Mouse (Mus musculus): ENCODE data around the gene Fgf12.

Fgf12 gene

DNA sequence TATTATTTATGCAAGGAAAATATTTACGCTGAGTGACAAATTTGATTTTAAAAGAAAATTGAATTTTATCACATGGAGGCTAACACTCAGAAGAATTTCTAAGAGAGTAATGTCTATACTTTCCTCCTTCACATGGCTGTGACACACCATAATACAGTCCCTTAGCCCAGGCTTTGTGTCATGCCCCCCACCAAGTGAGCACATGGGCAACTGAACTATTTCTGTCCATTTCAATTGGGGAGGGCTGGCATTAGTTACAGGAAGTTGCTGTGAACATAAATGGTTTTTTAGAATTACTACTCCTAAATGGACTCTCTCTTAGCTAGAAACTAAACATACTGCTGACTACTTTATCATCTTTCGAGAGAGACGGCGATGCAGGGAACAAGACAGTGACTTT is 276.2 kb downstream of the Fgf12 start:
- DNase-seq (ENCODE audit: low spot score in 2 of 2): no peak

DNA sequence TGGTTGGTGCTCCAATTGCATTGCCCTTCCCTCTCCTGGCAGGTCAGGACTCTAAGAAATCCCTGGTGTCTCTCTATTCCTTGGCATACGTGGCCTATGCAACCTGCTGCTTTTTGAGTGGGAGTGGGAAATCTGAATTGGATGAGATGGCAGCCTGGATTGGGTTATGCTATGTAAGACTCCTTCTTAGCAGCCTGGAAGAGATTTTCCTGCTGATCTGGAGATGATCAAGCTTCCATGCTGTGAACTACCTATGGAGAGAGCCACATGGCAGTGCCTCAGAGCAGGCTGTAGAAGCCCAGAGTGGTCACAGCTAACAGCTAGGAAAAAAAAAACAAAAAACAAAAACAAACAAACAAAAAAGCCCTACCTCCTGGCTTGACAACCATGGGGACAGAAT is 277.3 kb downstream of the Fgf12 start:
- DNase-seq (ENCODE audit: low spot score in 2 of 2): no peak

DNA sequence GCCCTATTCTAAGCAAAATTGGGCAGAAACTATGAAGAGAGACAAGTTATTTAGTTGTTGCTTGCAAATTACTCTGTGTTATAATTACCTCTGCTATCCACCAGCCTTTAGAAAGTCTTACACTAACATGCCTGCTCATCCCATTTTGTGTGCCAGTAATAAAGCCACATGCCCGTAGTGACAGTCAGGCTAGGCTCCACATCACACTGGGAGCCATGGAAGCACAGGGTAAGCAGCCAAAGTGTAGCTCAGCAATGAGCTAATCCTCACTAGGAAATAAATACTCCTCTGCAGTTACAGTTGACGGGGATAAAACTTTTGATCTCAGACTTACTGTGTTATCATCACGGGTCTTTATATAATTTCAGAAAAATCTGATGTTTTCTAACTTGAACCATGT is 298.0 kb downstream of the Fgf12 start:
- DNase-seq (ENCODE audit: low spot score in 2 of 2): no peak

DNA sequence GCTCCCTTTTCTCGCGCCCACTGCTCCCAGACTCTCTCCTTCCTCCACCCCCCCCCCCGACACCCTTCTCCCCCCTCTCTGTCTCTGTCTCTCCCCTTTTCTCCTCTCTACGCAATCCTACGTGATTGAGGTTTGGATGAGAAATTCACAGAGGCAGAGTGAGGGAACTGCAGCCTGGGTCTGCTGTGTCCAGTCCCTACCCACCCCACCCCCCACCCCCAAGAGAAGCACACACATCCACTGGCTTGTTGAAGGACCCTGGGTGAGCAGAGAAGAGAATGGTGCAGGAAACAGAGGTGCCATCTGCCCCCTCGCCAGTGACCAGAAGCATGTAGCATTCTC is 305.8 kb downstream of the Fgf12 start:
- DNase-seq (ENCODE audit: low spot score in 2 of 2): no peak

DNA sequence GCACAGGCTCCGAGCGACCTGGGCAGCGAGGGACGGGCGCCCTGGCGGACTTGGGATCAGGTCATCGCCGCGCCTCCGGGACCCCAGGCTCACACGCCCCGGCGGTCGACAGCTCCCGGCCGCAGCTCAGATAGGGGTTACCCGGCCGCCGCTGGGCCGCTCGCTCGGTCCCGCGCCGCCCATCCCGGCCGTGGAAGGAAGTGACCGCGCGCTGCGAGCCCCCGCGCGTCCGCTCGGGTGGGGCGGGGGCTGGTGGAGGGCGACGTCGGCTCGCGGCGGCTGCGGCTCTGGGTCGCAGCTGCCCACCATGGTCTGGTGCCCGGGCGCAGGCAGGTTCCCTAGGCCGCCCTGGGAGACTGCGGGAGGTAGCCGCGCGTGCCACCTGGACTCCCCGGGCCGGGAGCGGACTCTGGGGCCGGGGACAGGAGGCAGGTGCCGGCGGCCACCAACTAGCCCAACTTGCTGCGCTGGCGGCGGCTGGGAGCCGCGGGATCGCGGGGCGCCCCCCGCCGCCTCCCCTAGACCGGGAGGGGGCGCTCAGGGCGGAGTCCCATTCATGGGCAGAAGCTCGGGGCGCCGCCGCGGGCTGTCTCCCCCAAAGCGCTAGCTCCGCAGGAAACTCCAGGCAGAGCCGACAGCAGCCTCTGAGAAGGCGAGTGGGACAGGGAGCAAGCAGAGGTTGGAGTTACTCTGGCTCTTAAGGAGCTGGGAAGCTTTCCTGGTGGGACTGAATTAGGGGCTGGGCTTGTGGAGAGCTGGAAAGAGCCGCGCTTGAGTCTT is 306.3 kb downstream of the Fgf12 start:
- peak; percentile 55 to 57 for DNase-seq (ENCODE audit: low spot score in 2 of 2)

DNA sequence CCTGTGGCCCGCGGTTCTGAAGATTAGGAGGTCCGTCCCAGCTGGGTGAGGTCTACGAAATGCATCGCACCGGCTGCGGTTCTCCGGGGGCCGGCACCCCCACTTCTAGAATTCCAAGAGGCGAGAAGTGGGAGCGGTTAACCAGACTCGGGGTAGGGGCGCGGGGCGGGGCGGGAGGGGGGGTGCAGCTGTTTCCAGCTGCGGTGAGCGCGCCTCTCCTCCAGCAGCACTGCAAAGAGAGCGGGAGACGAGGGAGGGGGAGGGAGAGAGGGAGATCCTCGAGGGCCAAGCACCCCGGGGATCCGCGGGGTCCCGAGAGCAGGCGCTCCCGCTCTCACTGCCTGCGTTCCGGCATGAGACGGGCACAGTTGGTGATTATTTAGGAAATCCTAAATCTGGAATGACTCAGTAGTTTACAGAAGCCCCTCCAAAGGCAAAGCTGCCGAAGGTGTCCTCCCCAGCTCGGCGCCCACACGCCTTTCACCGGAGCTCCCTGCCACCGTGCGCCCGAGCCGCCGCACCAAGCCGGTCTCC is 307.0 kb downstream of the Fgf12 start:
- DNase-seq (ENCODE audit: low spot score in 2 of 2): peak; percentile 47 to 49

DNA sequence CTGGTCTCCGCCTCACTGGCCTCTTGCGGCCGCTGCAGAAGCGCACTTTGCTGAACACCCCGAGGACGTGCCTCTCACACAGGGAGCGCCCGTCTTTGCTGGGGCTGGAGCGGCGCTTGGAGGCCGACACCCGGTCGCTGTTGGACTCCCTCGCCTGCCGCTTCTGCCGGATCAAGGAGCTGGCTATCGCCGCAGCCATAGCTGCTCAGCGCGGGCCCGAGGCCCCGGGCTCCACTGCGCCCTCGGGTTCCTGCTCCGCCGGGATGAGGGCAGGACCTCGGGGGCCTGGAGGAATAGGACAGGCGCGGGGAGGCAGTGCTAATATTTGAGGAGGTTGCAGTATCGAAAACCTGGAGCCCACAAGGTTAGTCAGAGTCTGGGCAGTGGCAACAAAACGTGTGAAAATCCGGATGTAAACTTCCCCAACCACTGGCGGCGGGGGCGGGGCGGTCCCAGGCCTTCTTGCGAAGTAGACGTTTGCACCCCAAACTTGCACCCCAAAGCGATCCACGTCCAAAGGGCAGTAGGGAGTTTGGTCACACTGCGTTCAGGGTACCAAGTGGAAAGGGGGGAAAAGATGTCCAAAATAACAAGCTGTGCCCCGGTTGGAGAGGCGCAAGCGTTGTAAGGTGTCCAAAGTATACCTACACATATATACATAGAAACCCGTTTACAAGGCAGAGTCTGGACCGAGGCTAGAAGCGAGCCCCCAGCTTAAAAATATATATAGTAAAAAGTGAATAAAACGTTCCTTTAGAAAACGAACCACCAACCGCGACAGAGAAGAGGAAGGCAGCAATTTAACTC is 307.7 kb downstream of the Fgf12 start:
- DNase-seq (ENCODE audit: low spot score in 2 of 2): peak; percentile 37 to 50

DNA sequence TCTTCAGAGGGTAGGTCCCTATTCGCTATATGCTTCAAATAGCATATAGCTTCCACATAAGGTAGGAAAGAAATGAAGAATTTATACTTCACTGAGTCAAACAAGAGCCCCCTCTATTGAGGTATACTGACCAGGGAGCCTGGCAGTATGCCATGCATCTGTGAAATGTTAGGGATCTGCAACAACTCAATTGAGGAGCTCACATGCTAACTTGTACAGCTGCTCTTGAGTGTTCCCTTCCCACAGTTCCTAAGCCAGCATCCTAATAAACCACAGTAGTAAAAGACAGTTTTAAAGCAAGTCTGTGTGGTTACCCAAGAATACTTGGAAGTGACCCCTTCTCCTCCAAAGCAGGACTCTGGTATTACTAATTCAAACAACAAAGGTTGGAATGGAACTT is 331.3 kb downstream of the Fgf12 start:
- DNase-seq (ENCODE audit: low spot score in 2 of 2): no peak

DNA sequence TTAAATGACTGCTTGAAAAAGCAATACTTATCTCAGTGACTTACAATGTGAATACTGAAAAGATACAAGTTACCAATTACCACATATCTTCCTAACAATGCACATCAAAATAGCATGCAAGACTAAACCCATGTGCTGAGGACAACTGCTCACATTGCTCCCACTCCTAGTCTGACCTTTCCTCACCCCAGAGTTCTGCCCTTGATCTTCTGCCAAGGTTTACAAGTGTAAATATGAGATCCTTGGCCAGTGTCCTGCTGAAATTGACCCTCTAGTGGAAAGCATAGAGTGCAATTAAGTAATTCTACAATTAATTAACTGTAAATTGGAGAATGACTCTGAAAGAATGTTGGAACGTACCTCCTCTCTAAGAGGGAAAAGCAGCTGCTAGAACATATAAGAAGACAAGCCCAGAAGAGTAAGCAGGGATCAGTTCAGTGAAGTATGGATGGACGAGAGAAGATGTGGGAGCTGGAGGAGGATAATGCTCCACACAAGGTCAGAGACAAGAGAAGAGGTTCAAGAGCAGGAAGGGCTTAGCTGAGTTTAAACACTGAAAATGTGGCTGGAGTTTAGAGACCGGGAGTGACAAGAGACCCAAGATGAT is 333.1 kb downstream of the Fgf12 start:
- no peak for DNase-seq (ENCODE audit: low spot score in 2 of 2)

DNA sequence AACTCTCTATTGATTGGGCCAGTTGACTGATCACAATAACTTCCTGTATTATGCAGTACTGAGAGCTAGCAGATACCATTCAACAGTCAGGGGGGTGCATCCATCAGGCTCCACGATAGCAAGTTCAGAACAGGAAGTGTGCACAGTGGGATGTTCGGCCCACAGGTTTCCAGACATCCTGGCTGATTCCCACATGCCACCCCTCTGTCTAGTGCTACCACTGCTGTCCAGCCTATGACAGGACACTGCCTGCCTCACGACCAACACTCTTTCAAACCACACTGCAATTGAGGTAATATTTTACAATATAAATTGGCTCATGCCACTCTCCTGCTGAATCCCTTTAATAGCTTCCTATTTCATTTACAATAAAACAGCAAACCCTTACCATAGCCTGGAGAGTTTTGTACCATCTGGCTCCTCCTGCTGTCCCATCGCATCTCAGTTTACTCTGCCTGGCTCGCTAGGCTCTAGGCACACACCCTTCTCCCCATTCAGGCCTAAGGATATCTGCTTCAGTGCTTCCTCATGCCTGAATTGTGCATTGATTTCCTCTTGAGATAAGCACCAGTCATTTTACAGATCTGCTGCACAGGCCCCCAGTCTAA is 341.6 kb downstream of the Fgf12 start:
- DNase-seq (ENCODE audit: low spot score in 2 of 2): no peak

DNA sequence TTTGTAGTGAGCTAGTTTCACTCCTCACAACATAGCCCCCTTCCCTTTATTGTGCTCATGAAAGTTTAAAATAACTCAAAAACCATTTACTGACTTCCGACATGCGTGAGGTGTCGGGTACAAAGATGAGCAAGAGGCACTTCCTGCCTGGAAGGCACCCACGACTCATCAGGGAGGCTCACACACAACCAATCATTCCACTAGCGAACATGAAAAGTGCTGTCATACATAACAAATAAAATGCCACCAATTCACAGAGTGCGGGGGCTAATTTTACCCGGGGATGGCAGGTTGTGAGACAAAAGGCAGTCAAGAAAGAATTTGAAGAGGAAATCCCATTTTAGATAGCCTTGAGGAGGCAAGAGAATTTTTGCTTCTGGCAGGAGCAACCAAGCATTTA is 344.6 kb downstream of the Fgf12 start:
- DNase-seq (ENCODE audit: low spot score in 2 of 2): peak in 1 of 2 experiments; percentile 47

DNA sequence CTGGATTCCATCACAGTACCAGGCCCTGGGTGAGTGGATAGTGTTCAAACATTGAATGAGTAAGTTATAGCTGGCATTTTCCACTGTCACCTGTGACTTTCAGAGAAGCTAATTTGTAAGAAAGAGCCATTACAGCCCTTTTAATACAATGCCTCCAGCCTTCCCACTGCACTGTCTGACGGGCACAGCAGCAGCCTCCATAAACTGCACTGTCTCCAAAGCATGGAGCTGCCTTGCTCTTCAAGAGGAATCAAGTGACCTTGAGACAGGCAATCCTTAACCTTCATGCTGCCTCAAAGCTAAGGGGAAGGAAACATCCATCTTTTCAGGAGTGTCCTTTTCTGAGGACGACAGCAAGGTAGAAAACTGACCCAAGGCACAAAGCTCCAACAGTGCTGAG is 345.0 kb downstream of the Fgf12 start:
- no peak for DNase-seq (ENCODE audit: low spot score in 2 of 2)

DNA sequence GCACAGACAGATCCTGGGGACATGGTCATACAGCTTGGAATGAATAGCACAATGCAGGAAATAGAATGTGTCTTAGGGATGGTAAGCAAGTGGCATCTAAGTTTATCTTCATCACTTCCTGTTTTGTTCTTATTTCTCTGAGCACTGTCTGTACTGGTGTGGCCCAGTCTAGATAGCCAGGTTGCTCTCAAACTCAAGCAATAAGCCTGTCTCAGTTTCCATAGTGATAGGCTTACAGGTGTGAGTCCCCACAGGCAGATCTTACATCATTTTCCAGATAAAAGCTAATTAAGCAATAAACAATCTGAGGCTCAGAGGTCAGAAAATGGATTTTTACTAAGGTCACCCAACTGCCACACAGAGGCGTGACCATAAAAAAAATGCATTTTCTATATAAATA is 348.7 kb downstream of the Fgf12 start:
- no peak for DNase-seq (ENCODE audit: low spot score in 2 of 2)

DNA sequence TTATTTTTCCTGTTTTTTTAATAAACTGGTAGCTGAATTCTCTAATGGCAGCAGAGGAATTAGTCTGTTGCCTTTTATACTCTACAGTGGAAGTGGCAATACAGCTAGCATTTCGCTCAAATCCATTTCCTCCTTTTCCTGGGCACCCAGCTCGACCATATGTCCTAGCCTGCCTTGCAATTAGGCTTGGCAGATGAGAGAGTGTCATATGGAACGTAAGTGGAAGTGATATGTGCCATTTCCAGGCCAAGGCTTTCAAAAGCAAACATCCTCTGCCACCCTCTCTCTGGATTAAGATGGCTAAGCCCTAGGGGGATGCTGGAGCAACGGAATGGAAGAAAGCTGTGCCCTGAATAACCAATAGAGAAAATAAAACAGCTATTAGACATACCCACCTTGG is 350.2 kb downstream of the Fgf12 start:
- DNase-seq (ENCODE audit: low spot score in 2 of 2): no peak

DNA sequence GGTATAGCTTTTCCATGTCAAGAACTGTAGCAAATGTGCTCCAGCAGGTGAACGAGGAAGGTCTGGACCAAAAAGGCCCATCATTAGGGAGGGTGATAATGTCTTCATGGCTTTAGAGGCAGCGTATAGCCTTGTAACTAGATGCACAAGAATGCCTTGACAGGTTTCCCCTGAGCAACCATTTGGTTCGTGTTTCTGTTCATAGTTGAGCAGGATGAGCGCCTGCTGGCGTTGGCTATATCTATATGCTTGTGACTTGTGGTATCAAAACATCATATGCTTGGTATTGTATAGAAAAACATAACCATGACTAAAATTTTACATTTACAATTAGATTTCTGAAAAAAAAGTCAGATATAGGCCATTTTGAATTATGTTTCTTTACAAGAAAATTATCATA is 361.6 kb downstream of the Fgf12 start:
- DNase-seq (ENCODE audit: low spot score in 2 of 2): no peak

DNA sequence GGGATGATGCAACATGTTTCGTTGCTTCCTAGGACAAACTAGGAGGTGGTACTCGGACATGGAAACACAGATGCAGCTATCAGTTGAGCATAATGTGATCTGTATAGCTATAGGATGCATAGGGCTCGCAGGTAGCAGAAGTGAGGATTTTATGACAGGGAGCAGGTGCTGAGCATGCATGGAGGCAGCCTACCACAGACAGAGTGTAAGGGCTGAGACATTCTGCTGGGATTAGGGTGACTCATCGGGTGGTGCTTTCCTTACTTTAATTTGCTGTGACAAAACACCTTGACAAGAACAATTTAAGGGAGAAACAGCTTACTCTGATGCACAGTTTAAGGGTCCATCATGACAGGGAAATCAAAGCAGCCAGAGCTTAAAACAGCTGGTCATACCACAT is 363.8 kb downstream of the Fgf12 start:
- DNase-seq (ENCODE audit: low spot score in 2 of 2): no peak

DNA sequence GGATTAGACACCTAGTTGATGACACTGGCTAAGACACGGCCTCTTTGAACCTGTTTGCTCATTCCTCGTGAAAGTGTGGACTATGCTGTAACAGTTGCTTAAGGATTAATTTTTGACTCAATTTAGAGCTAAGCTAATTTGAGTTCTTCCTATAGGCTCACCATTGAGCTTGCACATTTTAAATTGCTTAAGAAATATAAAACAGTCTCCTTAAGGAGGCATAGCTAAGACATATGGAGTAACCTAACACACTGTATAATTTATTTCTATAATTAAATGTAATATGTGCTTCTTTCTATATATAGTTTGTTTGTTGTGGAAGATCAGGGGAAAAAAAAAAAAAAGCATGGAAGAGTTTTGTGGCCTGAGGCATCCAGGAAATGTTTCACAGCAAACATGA is 378.1 kb downstream of the Fgf12 start:
- DNase-seq (ENCODE audit: low spot score in 2 of 2): no peak

DNA sequence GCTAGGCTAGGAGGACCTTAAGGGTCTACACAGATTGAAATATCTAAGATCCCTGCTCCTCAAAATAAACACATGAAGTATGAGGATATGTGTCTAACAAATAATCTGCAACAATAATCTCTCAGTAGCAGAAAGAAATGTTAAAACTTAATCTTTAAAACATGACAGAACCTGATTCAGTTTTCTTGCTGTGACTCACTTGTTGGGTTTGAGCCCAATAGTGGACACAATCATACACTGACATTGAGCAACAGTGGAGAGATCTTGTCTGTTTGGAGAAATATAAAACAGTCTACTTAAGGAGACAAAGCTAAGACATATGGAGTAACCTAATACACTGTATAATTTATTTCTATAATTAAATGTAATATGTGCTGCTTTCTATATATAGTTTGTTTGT is 379.6 kb downstream of the Fgf12 start:
- DNase-seq (ENCODE audit: low spot score in 2 of 2): no peak

DNA sequence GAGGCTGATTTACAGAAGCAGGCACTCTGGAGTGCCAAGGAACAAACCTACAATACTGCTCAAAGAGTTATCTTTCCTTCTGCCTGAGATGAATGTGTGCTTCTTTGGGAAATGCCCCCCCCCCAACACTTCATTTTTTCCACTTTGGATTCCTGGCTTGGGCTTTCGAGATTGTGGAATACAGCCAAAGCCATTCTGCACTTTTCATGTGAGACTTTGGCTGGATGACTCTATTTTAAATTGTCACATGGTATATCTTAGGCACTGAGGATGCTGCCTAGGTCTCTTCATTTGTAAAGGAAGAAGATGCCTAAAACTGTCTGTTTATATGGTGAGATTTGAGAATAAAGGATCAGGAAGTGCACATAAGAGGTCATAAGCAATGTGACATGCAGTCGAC is 402.2 kb downstream of the Fgf12 start:
- no peak for DNase-seq (ENCODE audit: low spot score in 2 of 2)

DNA sequence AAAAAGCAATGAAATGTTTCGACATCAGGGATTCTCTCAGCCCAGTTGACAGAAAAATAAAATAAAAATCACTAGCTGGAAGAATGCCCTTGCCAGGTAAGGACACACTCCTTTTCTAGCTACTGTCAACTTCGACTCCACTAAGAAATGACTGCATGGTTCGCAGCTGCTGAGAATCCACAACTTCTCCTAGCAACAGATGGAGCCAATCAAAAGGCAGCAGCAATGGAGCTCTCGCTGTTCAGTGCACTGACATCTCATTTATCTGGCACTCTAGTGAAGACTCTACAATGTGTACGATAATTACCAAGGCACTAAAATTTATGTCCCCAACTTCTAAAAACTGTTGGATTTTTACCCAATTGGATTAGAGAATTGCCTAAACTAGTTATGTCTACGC is 407.5 kb downstream of the Fgf12 start:
- DNase-seq (ENCODE audit: low spot score in 2 of 2): peak; percentile 28 to 32

DNA sequence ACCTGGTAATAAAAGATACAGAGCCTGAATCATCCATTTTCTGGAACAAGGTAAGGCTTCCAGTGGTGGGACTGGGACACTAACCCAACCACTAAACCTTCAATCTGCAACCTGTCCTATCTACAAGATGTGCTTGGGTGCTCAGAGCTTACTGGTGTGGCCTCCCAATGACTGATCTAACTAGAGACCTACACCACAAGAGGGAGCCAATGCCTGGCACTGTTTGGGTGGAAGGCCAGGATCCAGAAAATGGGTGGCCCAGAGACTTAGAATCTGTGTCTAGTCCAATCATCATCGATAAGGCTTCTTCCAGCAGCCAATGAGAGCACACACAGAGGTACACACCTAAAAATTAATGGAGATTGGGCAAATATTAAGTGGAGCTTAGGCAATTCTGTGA is 414.9 kb downstream of the Fgf12 start:
- no peak for DNase-seq (ENCODE audit: low spot score in 2 of 2)

DNA sequence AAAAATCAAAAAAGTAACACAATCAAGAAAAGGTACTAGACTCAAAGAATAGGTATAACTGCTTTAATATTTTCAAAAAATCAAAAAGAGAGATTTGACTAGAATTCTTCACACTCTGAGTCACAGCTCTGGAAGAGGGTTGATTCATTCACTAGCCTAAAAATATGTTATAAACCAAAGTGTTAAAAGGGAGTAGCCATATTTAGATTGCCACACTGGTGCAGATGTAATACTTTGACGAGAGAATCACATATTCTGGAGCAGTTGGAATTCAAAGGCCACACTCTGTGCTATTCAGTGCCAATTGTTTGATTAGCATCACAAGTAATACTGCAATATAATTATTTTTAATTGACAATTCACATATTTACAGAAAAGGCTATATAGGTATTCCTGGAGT is 416.2 kb downstream of the Fgf12 start:
- no peak for DNase-seq (ENCODE audit: low spot score in 2 of 2)

Data from right cerebral cortex, adult 2 months (tissue).